Mouse (Mus musculus) neural tube, embryonic 13.5 days (tissue): ENCODE data around the gene Tbrg1. TPM values are rescaled to one million over a fixed set of nuclear protein-coding genes. Genes with fewer than 3 reads are reported as not detected.

ENCODE experiments used
- ATAC-seq: fragments of 200-750 bp; cut with Nextera tagmentation; 2 replicates; pipeline ENCODE4 v1.8.0; 2017; ENCODE audit warnings: low read depth, mild to moderate bottlenecking, moderate TSS enrichment, moderate library complexity
- H3K27ac ChIP-seq: fragments of 300-500 bp; sonication (generic); replicated peaks from 2 replicates; pipeline ENCODE4 v1.5.1; 2015; ENCODE audit warnings: moderate library complexity, mild to moderate bottlenecking, inconsistent platforms
- H3K27me3 ChIP-seq: fragments of 300-500 bp; sonication (generic); 2 replicates; pipeline ENCODE4 v1.6.1; 2015; ENCODE audit warnings: mild to moderate bottlenecking, inconsistent platforms
- H3K36me3 ChIP-seq: fragments of 300-500 bp; sonication (generic); 2 replicates; pipeline ENCODE4 v1.6.1; 2015; ENCODE audit warnings: mild to moderate bottlenecking, inconsistent platforms
- H3K4me1 ChIP-seq: fragments of 300-500 bp; sonication (generic); replicated peaks from 2 replicates; pipeline ENCODE4 v1.6.1; 2015; ENCODE audit warnings: inconsistent platforms
- H3K4me2 ChIP-seq: fragments of 300-500 bp; sonication (generic); 2 replicates; pipeline ENCODE4 v1.6.1; 2015; ENCODE audit warnings: inconsistent platforms, mild to moderate bottlenecking, moderate library complexity
- H3K4me3 ChIP-seq: fragments of 300-500 bp; sonication (generic); 2 replicates; pipeline ENCODE4 v1.5.1; 2015; ENCODE audit warnings: mild to moderate bottlenecking, inconsistent platforms
- H3K9ac ChIP-seq: fragments of 300-500 bp; sonication (generic); 2 replicates; pipeline ENCODE4 v1.6.1; 2015; ENCODE audit warnings: moderate library complexity, mild to moderate bottlenecking, inconsistent platforms
- H3K9me3 ChIP-seq: fragments of 300-500 bp; sonication (generic); 2 replicates; pipeline ENCODE4 v1.6.1; 2016; ENCODE audit warnings: inconsistent platforms
- WGBS: fragments of 180-500 bp; shearing (Covaris S2); methylation state at CpG from one replicate; pipeline ENCODE4 v1.1.7; 2015; 5-methylcytosine and 5-hydroxymethylcytosine counted together
- polyA plus RNA-seq: library from polyadenylated mRNA; unstranded; fragments of >200 nt; fragmentation: Nextera tagmentation; extraction: Ambion mirVana; gene quantifications from 2 replicates; pipeline ENCODE4 v1.2.1, GENCODE M21; 2015

Gene Tbrg1
- polyA plus RNA-seq, 1 experiment from 2014 or later, result 100 TPM

DNA sequence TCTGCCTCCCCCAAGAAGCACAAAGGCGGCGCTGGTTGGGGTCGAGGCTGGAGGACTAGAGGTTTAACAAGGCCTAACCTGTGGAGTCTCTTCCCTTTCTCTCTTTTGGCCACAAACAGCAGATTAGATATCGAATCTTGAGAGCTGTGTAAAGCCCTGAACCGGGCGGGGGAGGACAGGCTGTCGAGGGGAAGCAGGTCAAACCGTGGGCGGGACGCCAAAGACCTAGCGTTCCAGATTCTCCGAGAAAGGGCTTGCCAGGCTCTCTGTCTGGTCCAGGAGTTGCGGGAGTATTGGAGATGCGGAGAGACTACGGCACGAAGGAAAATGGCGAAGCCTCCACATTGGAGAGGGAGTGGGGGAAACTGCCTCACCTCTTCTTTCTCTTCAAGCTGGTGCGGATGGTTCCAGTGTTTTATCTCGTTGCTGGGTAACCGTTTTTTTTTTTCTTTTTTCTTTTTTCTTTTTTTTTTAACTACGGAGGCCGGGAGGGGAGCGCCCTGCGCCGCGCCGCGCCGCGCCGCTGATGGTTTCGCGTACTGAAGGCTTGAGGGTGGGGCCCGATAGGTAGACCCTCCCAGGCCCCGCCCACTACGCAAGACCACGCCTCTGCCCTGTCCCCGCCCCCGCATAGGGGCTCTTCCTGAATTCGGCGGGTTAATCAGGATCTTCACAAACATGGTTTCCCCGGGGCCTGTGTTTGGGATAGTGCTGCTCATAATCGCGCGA lies 43.8 kb downstream of the Tbrg1 start, which contains the start of gene Spa17:
Gene Spa17, minus strand, starts transcription at position 541 of the 729 bp plus-strand sequence.
- under 1% methylated on average over 45 of the region's 45 CpGs for WGBS
- ATAC-seq, result peak; percentile 95
- H3K9ac ChIP-seq, result peak within 1 kb of the TSS; percentile 87
- peak within 1 kb of the TSS; percentile 86 for H3K27ac ChIP-seq
- H3K9me3 ChIP-seq, result no peaks in the 10 kb centered on the region
- H3K36me3 ChIP-seq, result no peaks in the 10 kb centered on the region
- peak within 1 kb of the TSS; percentile 61 for H3K4me3 ChIP-seq
- peaks cover 17% of the 10 kb centered on the region for H3K4me1 ChIP-seq
- no peaks in the 10 kb centered on the region; the same call in 1 of the 2 replicates for H3K27me3 ChIP-seq
- peak within 1 kb of the TSS; percentile 75 for H3K4me2 ChIP-seq

DNA sequence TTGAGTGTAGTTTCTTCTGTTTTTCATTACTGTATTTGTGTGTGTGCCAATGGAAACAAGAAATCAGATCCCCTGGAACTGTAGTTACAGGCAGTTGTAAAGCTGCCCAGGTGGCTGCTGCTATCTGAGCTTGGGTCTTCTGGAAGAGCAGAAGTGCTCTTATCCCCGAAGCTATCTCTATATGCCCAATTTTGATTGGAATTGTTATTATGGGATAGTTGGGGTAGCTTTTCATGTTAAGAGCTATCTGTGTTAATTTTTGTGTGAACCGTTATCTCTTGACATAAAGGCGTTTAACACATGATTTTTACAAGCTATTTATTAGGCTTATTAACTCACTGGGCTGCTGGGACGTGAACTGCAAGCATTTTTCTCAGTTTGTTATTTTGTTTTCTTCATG lies 47.6 kb downstream of the Tbrg1 start:
- Histone ChIP-seq H3K4me3 (no peak overlapping the region), H3K9ac (no peak overlapping the region), H3K4me2 (no peak overlapping the region), H3K27ac (no peak overlapping the region), H3K36me3 (no peaks in the 10 kb centered on the region), H3K4me1 (peaks cover 17% of the 10 kb centered on the region), H3K27me3 (no peaks in the 10 kb centered on the region), H3K9me3 (no peaks in the 10 kb centered on the region)
- ATAC-seq, result no peak
- 77% methylated on average over 4 of the region's 4 CpGs for WGBS

DNA sequence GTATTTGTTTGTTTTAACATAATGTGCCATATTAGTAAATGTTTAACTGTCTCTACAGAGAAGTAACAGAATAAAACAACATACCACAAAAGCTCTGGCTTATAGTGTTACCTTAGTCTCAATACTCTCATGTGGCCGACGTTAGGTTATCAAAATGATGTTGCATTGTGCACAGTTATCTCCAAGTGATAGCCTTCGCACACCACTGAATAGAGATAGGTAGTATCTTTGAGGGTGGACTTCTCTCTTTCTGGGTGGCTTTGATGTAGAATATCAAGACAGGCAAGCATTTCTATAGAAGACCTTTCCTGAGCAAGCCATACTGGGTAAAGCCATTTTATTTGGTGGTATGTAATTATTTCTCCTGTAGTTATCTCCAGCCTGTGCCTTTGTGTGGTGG lies 52.0 kb downstream of the Tbrg1 start:
- Histone ChIP-seq H3K9ac (no peak overlapping the region), H3K9me3 (no peaks in the 10 kb centered on the region), H3K4me3 (no peak overlapping the region), H3K4me2 (no peak overlapping the region), H3K27ac (no peak overlapping the region), H3K27me3 (no peaks in the 10 kb centered on the region), H3K4me1 (no peaks in the 10 kb centered on the region), H3K36me3 (no peaks in the 10 kb centered on the region)
- ATAC-seq, result no peak
- WGBS, result 92% methylated on average over 3 of the region's 3 CpGs

DNA sequence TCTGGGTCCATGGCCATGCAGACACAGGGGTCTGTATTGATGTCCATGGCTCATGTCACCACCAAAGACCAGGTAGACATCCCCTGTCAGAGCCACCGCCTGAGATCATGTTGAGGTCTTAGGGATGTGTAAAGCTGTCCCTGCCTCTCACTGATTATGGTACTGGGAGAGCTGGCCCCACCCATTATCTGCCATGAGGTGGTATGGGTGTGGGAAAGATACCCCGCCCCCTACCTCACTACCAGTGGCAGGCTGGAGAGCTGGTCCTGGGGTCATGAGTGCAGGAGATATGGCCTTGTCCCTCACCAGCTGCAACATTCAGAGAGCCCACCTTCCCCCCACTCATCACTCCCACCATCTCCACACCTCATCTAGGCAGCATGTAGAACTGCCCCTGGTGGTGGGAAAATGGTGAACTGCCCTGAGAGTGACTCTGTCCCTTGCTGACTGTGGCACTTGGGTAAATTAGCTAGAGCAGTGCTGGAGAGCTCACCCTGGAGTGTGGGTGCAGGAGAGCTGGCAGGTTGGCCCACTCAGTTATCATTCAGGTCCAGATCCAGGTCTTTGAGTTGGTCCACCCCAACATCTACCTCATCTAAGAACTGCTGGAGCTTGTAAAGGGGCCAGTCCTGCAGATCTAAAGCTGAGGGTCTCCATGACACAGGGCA lies 56.4 kb downstream of the Tbrg1 start:
- no peak for ATAC-seq
- Histone ChIP-seq H3K4me1 (no peaks in the 10 kb centered on the region), H3K4me3 (no peak overlapping the region), H3K36me3 (no peaks in the 10 kb centered on the region), H3K27ac (no peak overlapping the region), H3K4me2 (no peak overlapping the region), H3K9ac (no peak overlapping the region), H3K9me3 (no peaks in the 10 kb centered on the region), H3K27me3 (no peaks in the 10 kb centered on the region)
- WGBS, result 92% methylated on average over 2 of the region's 2 CpGs

Other genes with a start within 250 kb of the Tbrg1 start
- 63.2 and 65.0 TPM in 2 replicates for gene Robo3, start 224.1 kb downstream of the Tbrg1 start, polyA plus RNA-seq
- gene Msantd2, start 168.0 kb downstream of the Tbrg1 start, polyA plus RNA-seq, result 33.4 and 33.7 TPM in 2 replicates
- 41.5 and 42.5 TPM in 2 replicates for gene Esam, start 129.2 kb downstream of the Tbrg1 start, polyA plus RNA-seq
- gene Vsig2, start 118.1 kb downstream of the Tbrg1 start, polyA plus RNA-seq, result 1.1 and 2.1 TPM in 2 replicates
- gene Nrgn, start 104.4 kb downstream of the Tbrg1 start, polyA plus RNA-seq, result 10.0 and 11.3 TPM in 2 replicates
- gene Siae, start 101.6 kb downstream of the Tbrg1 start, polyA plus RNA-seq, result 8.9 and 13.7 TPM in 2 replicates
- gene Spa17, start 43.6 kb downstream of the Tbrg1 start, polyA plus RNA-seq, result 10.9 and 12.1 TPM in 2 replicates
- 0.22 TPM in 1 of 2 replicates, not detected in the other for gene Panx3, start 11.9 kb upstream of the Tbrg1 start, polyA plus RNA-seq
- not detected in 2 replicates for gene Olfr160, start 58.9 kb upstream of the Tbrg1 start, polyA plus RNA-seq
- not detected in 2 replicates for gene Olfr874, start 87.8 kb upstream of the Tbrg1 start, polyA plus RNA-seq
- gene Olfr875, start 114.5 kb upstream of the Tbrg1 start, polyA plus RNA-seq, result not detected in 2 replicates
- gene Olfr876, start 145.7 kb upstream of the Tbrg1 start, polyA plus RNA-seq, result not detected in 2 replicates
- not detected in 2 replicates for gene Olfr877, start 197.0 kb upstream of the Tbrg1 start, polyA plus RNA-seq
- gene Olfr145, start 239.4 kb upstream of the Tbrg1 start, polyA plus RNA-seq, result not detected in 2 replicates